Mouse (Mus musculus) embryo, embryonic 10.5 days (tissue): ENCODE measurements at regions not wholly inside any gene's neighbourhood (a gene's known extent, or its start where the extent isn't known, plus 50 kb on each side); places are given as distances from the start of the nearest gene placed in this dataset.

Experiments
- DNase-seq: peaks from one replicate; pipeline ENCODE4 v3.0.0-alpha.2; 2015; ENCODE audit warnings: low spot score

DNA sequence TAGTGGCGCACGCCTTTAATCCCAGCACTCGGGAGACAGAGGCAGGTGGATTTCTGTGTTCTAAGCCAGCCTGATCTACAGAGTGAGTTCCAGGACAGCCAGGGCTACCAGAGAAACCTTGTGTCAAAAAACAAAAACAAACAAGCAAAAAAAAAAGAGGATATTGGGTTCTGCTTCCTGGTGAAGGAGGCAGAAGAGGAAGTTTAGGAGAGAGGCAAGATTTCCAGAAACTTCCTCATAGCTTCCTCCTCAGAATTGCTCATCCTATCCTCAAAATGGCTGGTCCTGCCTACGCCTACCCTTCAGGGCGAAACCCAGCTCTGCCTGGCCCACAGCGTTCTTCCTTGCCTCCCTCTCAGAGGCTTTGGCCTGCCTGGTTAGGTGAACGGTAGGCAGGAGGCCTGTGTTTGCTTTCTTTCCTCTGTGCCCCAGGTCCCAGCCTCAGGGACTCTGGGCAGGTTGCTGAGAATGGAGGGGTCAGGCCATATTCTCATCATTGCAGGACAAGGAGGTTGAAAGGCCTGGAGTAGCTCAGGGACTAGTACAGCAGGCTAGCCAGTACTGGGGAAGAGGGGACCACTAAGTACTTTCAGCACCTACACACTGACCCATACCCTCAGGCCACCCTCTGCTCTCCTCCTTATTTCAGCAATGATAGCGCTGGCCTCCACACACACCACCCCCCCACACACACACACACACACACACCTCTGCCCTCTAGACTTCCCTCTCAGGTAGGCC is 79.6 kb downstream of the Zfp36l2 start:
- no peak for DNase-seq

- no peak for DNase-seq
These were observed 80.2 kb downstream of the Zfp36l2 start for GRCm38 (mm10) chr17:84107497-84107896.

DNA sequence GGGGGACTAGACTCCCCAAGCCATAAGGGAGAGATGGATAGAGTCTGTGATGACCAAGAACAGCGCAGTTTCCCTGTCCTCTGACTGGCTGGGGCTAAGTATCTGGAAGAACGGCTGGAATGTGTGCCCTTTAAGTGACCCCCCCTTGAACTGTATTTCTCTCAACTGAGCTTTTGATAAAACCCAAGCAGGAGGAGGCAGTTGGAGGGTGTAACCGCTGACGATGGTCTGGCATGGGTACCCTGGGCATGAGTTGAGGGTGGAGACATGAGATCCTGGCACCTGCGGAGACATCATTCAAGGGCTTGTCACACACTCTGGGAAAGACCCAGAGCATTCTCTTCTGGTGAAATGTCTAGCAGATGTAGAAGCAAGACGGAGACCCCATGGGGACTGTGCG is 83.5 kb downstream of the Zfp36l2 start:
- DNase-seq = no peak

DNA sequence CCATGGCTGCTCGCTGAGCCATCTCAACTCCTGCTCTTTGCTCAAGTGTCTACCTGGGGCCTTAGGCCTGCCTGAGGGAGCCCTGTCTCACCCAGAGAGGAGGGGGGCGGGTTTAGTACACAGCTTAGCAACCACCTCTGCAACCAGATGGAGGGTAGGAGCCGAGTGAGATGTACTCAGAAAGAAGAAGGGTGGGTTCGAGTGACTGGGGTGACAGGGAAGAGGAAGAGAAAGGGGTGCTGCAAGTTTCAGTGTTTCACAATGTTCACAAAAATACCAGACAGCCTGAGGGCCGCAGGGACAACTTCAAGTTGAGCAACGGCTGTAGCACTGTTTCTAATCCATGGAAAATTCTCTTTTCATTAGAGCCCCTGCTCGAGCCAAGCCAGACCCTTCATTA is 84.4 kb downstream of the Zfp36l2 start:
- DNase-seq = no peak

- no peak for DNase-seq
These were observed 86.1 kb downstream of the Zfp36l2 start for GRCm38 (mm10) chr17:84101652-84102051.

GRCm38 (mm10) chr17:84100523-84100922 is 87.2 kb downstream of the Zfp36l2 start:
- DNase-seq = no peak

DNA sequence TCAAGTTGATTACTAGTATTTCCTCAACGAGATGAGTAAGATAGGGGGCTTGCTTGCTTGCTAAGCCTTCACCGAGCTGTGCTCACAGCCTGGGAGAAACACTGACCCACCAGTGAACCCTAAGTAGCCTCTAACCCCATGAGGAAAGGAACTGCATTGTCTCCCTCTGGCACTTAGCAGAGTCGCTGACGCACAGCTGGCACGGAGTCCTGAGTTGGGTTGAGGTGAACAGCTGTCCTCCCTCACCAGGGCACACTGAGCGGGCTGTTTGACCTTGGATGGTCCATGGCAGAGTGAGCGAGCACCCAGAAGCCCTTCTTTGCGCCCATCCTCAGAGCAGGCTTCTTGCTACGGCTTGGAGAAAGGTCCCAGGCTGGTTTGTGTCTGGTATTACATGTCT is 88.0 kb downstream of the Zfp36l2 start:
- DNase-seq = no peak

DNA sequence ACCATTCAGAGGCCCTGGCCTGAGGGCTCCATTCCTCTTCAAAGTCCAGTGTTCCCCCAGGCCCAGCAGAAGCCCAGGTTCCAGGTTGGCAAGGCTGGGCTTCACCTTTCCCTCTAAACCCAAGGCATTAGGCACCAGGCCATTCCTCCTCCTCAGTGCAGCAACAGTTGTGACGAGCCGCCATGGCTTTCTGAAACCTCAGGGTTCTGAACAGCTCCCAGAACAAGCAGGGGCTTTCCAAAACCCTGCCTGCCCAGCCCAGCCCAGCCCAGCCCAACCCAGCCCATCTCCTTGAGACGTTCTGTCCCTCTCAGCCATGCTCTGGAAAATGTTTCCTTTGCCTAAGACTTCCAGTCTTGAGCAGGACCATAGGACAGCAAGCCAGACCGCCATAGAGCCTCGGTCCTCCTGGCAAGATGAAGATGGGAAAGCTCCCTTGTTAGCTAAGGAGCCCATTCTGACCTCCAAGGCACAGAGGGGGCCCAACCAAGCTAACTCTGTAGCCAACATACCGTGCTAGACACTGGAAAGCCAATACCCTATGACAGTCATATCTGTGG is 89.8 kb downstream of the Zfp36l2 start:
- no peak for DNase-seq

- peak; percentile 54 for DNase-seq
These were observed 90.5 kb downstream of the Zfp36l2 start for GRCm38 (mm10) chr17:84097286-84097685.

DNA sequence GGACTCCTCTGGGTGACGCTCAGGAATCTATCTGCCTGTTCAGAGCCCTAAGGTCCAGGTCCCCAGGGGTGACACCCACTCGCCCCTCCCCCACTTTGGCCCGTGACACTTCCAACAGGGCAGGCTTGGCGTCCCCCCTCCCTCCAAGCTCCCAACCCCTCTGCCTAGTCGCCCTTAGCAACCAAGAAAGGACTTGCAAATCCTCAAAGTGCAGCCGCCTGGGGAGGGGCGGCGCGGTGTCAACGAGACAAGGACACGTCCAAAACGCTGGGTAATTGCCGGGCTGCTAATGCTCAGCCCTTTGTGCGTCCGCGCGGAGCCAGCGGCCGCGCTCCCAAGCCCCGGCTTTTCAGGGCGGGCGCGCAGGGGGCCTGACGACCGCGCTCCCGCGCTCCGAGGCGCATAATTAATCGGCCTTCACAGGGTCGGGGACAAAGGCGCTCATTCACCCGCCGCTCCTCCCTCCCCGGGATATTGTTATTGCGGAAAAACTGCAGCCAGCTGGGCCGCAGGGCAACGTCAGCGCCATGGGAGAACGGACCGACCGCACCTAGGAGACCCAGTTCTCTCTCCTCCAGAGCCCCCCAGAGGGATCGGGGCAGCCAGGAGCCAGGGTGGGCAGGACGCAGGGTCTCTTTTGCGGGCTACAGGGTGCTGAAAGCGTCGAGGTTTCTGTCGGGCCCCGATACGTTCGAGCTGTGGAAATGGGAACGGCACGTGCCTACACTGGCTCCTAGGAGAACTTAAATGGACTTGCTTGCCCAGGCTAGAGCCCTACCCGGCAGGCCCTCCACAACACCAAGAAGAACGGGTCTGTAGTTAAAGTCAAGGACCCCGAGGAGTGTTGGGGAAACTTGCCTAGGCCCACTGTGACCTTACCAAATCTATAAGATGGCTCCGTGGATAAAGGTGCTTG is 91.1 kb downstream of the Zfp36l2 start:
- DNase-seq = peak; percentile 93

GRCm38 (mm10) chr17:84095829-84096228 is 91.9 kb downstream of the Zfp36l2 start:
- peak; percentile 53 for DNase-seq

DNA sequence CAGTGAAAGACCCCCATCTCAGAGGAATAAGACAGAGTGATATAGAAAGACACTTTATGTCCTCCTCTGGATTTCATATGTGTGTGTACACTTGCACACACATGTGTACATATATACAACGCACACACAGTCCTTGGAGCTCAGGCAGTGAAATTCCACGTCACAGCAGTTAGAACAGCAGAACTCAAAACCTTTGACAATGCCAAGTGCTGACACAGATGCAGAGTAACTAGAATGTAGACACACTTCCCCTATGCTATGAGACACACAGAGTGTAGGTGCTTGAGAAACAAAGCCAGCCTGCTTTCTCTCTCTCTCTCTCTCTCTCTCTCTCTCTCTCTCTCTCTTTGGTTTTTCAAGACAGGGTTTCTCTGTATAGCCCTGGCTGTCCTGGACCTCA is 92.7 kb downstream of the Zfp36l2 start:
- DNase-seq = no peak

DNA sequence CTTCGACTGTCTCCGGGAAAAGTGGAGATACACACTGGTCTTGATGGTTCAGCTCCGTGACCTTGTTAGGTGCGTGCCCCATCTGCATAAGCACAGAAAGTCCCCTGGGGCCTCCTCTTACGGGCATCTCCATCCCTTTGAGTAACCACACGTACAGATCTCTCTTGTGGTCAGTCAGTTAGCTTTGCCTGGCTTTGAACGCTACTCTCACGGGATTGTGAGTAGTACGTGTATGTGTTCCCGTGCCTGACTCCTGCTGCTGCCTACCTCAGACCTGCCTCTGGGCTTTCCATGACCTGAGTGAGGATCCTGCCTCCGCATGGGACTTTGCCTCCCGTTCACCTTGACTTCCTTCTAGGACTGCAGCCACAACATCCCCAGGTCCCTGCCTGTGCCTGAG is 101.4 kb downstream of the Zfp36l2 start:
- DNase-seq = no peak

- no peak for DNase-seq
These were observed 102.0 kb downstream of the Zfp36l2 start for GRCm38 (mm10) chr17:84085721-84086120.

DNA sequence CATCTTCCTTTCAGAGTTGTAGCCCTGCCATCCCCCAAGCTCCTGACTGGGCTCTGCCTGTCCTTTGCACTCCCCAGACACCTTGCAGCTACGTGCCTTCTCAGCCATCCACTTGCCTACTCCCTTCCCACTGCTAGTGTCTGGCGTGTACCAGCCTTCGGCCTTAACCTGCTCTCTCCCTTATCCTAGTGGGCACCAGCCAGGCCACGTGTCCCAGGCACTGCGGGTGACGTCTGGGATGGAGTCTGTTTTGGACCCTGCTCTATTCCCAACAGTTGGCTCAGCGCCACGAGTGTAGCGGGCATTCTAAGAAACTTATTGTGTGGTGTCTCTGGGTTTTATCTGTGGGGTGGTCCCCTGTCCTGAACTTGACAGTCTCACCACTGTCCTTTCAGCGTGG is 102.5 kb downstream of the Zfp36l2 start:
- no peak for DNase-seq

DNA sequence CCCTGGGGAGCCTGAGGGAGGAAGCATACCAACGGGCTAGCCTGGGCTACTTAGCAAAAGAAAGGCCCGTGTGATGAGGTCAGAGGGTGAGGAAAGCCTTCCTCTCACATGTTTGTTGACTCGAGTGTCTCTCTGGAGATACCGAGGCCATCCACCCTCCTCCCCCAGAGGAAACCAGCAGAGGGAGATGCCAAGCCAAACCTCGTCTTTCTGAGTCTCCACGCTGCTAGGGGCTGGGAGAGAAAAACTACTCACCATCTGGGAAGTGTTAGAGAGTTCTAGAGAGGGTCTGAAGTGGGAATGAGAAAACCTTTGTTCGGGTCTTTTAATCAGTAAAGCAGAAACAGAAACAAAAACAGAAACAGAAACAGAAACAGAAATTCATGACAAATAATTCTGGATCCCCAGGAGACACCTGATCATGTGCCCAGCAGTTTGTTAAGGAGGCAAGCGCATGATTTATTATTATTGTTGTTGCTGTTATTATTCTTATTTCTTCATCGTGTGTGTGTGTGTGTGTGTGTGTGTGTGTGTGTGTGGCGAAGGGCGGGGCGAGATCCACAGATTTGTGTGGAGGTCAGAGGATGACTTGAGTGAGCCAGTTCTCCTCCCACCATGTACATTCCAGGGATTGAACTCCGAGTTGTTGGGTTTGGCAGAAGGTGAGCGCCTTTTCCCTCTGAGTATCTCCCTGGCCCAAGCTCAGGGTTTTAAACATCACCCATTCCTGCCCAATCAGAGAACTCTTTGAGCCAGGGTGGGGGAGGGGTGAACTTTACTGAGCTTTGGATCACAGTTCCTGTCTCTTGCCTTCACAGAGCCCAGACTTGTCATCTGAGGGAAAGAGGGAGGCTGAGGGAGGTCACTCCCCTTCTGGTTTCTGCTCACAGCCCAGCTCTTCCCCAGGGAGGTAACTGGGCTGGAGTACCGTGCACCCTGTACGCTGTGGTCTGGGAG is 104.2 kb downstream of the Zfp36l2 start:
- peak; percentile 53 for DNase-seq

DNA sequence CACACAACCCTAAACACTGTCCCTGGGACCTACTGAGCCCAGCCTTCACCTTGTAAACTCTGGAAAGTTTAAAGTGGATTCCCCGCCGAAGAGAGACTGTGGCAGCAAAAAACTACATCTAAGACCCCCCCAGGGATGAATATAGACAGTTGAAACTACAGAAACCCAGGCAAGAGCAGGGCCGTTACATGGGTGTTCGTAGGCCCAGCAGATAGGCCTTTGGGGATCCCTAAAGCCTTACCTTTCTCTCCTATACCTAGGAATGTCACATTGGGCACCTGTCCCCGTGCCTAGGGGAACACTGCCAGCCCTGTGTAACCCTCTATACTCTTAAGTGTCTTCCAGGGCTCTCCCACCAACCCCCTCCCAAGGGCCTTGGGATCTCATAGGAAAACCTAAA is 105.2 kb downstream of the Zfp36l2 start:
- no peak for DNase-seq

- peak; percentile 62 for DNase-seq
These were observed 105.9 kb downstream of the Zfp36l2 start for GRCm38 (mm10) chr17:84081751-84082352.

DNA sequence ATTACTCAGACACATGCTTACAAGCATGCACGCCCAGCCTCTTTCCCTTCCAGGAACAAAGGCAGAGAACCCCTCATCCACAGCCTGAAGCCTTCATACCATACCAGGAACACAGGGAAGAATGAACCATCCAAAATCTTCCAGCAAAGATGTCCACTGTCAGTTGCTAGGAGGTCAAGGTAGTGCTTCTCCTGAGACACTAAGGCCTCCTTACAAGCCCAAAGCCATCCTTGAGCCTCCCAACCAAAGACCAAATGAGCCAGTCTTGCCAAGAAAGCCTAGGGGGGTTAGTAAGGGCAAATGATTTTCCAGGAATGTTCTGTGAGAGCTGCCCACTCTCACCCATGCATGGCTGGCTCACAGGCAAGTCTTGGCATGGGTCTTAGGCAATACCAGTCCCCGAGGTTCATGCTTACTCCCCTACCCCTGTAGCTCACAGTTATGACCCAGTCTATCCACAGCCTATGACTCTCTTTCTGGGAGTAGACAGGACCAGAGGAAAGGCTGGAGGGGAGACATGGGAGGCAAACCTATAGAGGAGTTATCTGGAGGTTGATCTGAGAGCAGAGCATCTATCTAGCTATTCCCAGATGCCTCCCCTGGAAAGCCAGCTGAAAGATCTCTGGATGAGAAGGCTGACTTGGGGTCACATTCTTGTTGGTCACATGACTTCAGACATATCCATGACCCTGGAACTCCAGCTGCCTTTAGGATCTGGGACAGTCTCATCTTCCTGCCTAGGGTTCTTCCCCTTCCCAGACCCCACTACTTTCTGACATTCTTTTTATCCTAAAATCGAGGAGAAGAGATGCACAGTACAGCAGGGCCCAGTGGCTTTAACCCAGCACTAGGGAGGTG is 112.4 kb downstream of the Zfp36l2 start:
- no peak for DNase-seq

DNA sequence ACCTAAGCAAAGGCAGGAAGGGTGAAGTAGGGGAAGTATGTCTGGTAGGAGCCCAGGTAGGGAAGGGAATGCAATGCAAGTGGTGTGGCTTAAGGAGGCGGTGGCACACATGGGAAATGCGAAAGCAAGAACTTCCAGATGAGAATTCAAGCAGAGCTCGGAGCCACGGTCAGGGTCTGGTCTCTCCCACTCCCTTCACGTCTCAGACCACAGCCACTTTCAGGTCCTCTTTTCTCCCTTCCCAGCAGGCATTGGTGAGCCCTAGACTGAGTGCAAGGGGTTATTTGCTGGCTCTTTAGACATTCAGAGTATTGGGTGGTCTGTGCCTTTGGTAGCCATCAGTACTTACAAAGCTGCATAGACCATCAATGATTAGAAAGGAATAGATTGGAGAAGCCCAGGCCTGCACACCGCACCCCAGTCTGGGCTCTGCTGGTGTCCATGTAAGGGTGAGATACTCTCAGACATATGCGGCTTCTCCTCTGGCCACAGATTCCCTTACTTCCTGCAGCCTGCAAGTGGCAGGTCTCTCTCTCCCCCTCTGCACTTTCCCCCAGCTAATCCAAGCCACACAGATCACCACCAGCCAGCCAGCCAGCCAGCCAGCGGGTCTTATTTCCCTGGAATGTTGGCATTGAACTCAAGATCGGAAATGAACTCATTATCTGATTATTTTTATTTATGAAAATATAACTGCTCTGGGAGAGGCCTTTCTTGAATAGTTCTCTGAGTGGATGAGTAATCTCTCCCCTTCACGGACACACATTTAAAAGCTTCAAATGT is 113.6 kb downstream of the Zfp36l2 start:
- DNase-seq = no peak
